8 mouse cellular contexts compared by ENCODE assay signal in genomic region chr12:12264151-12264550, GRCm38 (mm10). TPM values are rescaled to one million over a fixed set of nuclear protein-coding genes. Genes with fewer than 3 reads are reported as not detected.
DNase-seq lines count a peak whose midpoint lies in the region; ATAC-seq lines count a peak whose summit lies in the region.

No protein-coding gene starts in this region.

- 0 out of 2 replicates have a peak, but pooled peaks cover 6% of the 10 kb centered on the region for H3K36me3 ChIP-seq in heart, embryonic 10.5 days
- no peaks in the 10 kb centered on the region for H3K36me3 ChIP-seq in hindbrain, embryonic 15.5 days

- H3K4me2 ChIP-seq in hindbrain, embryonic 15.5 days, result peak overlapping the region; percentile 69

- peak overlapping the region; percentile 2; the same call in 1 of the 2 replicates for H3K27ac ChIP-seq in heart, embryonic 10.5 days
- H3K27ac ChIP-seq in hindbrain, embryonic 15.5 days (replicated peaks), result 0 out of 2 replicates have a peak overlapping the region, but pooled peaks have one; percentile 85

- intact Hi-C loops in heart, postnatal 36 days (cut with DNase I), result loop anchor here (5.0 kb wide), 1 partner anchor 38 kb away; no protein-coding TSS in a partner anchor

- DNase-seq in heart, embryonic 10.5 days (ENCODE audit: low spot score), result no peak
- DNase-seq in heart, postnatal 36 days, result no peak
- DNase-seq in CD8-positive naive resting alpha-beta T cell, adult 2 months (ENCODE audit: low read depth in 2 of 2, low spot score in 2 of 2), result peak; percentile 18 to 39
- DNase-seq in cerebellum, postnatal 36 days, result no peak
- DNase-seq in layer of hippocampus, adult 18-20 months (ENCODE audit: low spot score in 2 of 2), result no peak
- DNase-seq in embryo, embryonic 10.5 days (ENCODE audit: low spot score), result no peak

- H3K9ac ChIP-seq in hindbrain, embryonic 15.5 days, result no peak overlapping the region

- ATAC-seq in hindbrain, embryonic 15.5 days (ENCODE audit: low FRiP score, low read depth), result no peak
- peak; percentile 65 for ATAC-seq in megakaryocyte progenitor cell, adult 5-6 weeks (replicated peaks; ENCODE audit: poor library complexity)

- H3K27me3 ChIP-seq in heart, embryonic 10.5 days (ENCODE audit: insufficient read depth, poor library complexity, severe bottlenecking), result no peaks in the 10 kb centered on the region
- H3K27me3 ChIP-seq in hindbrain, embryonic 15.5 days, result no peaks in the 10 kb centered on the region

- H3K4me3 ChIP-seq in heart, embryonic 10.5 days, result peak overlapping the region; percentile 85
- peak overlapping the region; percentile 91 for H3K4me3 ChIP-seq in hindbrain, embryonic 15.5 days

- peaks cover 57% of the 10 kb centered on the region for H3K4me1 ChIP-seq in heart, embryonic 10.5 days
- peaks cover 55% of the 10 kb centered on the region for H3K4me1 ChIP-seq in hindbrain, embryonic 15.5 days (replicated peaks)

- WGBS in heart, embryonic 10.5 days, result 54% methylated on average over 5 of the region's 5 CpGs
- 68% methylated on average over 5 of the region's 5 CpGs for WGBS in hindbrain, embryonic 15.5 days

- H3K9me3 ChIP-seq in heart, embryonic 10.5 days, result no peaks in the 10 kb centered on the region
- no peaks in the 10 kb centered on the region for H3K9me3 ChIP-seq in hindbrain, embryonic 15.5 days

RNA-seq across cellular contexts. Expression of gene Fam49a, which starts 2.2 kb away (rescaled TPM):
- 37.1 and 62.2 TPM in 2 replicates for polyA plus RNA-seq in heart, embryonic 10.5 days (2016; fragmentation: Nextera tagmentation; extraction: Ambion mirVana)
- 10 to 100 TPM in 1 of 2 experiments, 1 to 10 TPM in 1; 8.6 to 10.5 TPM for total RNA-seq in heart, postnatal 36 days (2021)
- polyA plus RNA-seq in hindbrain, embryonic 15.5 days (2015; fragmentation: Nextera tagmentation; extraction: Ambion mirVana), result 47.0 and 57.8 TPM in 2 replicates
- 10.7 and 11.8 TPM in 2 replicates for total RNA-seq in megakaryocyte progenitor cell, adult 5-6 weeks (2015)
- total RNA-seq in megakaryocyte progenitor cell, adult 5-6 weeks (2017), result 7.2 and 7.5 TPM in 2 replicates
- total RNA-seq in layer of hippocampus, adult 18-20 months (2021), result 100 to 1,000 TPM; 170 to 187 TPM

Comparison
In these comparisons a context has a peak if more than half of its experiments do, and no peak if none do; other contexts are left out.
1. DNase-seq: peak in CD8-positive naive resting alpha-beta T cell, adult 2 months (2 of 2); none in heart, embryonic 10.5 days (single experiment), heart, postnatal 36 days (0 of 2), cerebellum, postnatal 36 days (0 of 2), layer of hippocampus, adult 18-20 months (0 of 2) and embryo, embryonic 10.5 days (single experiment).
2. RNA of gene Fam49a, which starts 2.2 kb away (total RNA-seq): 170 to 187 TPM in layer of hippocampus, adult 18-20 months; 7.2 to 11.8 TPM in megakaryocyte progenitor cell, adult 5-6 weeks and 8.6 to 10.5 TPM in heart, postnatal 36 days; every median in the first group is over 10 times any median in the second.